Mouse (Mus musculus) myocyte (in vitro differentiated cells): Measurements from ENCODE around the gene Ptprg.

Experiments used
- CEBPB ChIP-seq: IDR thresholded peaks from 2 replicates; pipeline ENCODE4 v1.6.1; 2011; ENCODE audit warnings: mild to moderate bottlenecking, moderate library complexity; ENCODE audit not compliant: poor library complexity, insufficient read depth, severe bottlenecking
- E2F4 ChIP-seq: IDR thresholded peaks from one replicate; pipeline ENCODE4 v1.6.1; 2011; ENCODE audit warnings: mild to moderate bottlenecking, control low read depth, moderate library complexity; ENCODE audit not compliant: insufficient read depth
- MAX ChIP-seq: IDR thresholded peaks from one replicate; pipeline ENCODE4 v1.6.1; 2011; ENCODE audit warnings: low read depth, mild to moderate bottlenecking, control low read depth
- POLR2A ChIP-seq: IDR thresholded peaks from one replicate; pipeline ENCODE4 v1.6.1; 2011; ENCODE audit warnings: low read depth, mild to moderate bottlenecking, control low read depth, moderate library complexity; ENCODE audit not compliant: insufficient read length
- USF1 ChIP-seq: IDR thresholded peaks from one replicate; pipeline ENCODE4 v1.6.1; 2011; ENCODE audit warnings: low read depth, mild to moderate bottlenecking, control low read depth, moderate library complexity

DNA sequence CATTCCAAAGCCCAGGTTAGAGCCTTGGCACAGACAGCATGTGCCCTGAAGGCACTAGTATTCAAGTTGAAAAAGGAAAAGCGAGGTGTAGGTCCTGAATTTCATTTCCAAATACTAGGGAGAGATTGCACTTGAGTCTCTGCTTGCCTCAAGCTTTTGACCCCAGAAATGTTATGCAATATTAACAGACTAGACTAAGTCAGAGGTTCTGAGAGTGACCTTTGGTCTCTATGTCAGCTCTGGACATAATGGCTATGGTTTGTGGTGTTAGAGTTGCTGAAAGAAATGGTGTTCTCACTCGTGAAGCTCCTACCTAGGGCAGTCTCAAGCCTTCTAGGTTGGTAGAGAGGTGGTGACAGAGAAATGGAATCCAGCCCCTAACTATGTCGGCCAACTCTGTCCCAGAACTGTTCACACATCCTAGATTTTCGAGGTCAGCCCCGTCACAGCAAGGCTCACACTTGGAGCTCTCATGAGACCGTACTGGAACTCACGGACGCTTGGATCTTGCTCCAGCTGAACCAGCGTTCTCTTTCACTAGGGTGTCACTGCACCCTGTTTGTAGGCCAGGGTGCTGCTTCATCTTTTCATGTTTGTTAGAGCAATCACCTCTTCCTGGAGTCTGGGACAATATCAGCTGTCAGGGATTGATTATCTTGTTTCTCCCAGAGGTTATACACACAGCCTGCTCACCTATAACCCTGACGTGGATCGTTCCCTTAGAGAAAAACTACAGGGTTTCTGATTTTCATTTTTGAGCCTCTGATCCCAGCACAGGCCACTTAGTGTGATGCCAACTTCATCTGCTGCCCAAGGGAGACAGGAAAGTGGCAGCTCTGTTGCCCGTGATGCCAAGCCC, 551.2 kb downstream of the Ptprg start:
- TF ChIP-seq USF1 = no peak
- no peak for TF ChIP-seq E2F4
- TF ChIP-seq POLR2A = no peak
- no peak for TF ChIP-seq CEBPB
- TF ChIP-seq MAX = no peak
